Mouse (Mus musculus): ENCODE results near the gene Ifrd2. TPM values are rescaled to one million over a fixed set of nuclear protein-coding genes. Genes with fewer than 3 reads are reported as not detected.

Gene Ifrd2
- polyA plus RNA-seq, 1 experiment from 2014 or later: 14.5 TPM

DNA sequence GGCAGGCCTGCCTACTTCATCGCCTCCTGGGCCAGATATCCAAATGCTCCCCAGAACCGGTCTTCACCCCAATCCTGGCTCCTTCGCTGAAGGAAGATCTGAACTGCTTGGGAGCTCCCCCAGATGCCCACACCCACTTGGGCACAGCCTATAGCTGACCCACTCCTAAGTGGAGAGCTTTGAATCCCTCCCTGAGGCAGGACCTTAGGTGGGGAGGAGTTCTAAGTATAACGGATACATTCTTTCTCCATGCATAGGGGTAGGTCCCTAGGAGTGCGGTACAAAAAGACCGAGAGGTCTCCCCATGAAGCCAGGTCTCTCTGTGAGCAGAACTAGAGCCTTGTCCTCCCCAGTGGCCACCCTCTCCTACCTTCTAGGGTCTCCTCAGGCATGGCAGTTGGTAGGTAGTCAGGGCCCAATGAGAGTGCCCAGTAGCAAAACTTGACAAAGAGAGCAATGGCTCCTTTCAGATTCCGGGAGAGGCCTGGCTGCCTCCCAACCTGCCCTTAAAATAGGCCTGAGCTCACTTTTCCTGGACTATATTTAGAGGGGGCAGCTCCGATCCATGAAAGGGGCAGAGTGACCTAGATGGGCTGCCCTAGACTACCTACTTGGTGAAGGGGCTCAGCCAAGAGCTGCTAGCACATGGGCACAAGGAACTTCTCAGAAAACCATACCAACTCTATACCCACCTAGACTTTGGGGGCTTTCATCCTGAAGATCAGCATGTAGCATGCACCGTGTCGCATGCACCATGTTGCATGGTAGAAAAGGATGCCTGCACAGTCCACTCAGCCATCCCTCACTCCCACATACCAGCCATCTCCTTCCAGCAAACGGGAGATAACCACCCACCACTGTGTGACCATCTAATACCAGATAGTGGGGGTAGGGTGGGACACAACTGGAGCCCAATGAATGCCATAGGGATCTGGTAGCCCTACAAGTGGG, 9.5 kb downstream of the Ifrd2 start:
- Histone ChIP-seq H3K4me1 (peaks cover 2% of the 10 kb centered on the region; the same call in 1 of the 2 replicates), H3K4me3 (no peak overlapping the region), H3K4me2 (no peak overlapping the region), H3K36me3 (replicated peaks) (0 out of 2 replicates have a peak, but pooled peaks cover 5% of the 10 kb centered on the region), H3K9me3 (no peaks in the 10 kb centered on the region), H3K27ac (no peak overlapping the region), H3K9ac (no peak overlapping the region), H3K27me3 (replicated peaks) (no peaks in the 10 kb centered on the region)
- 91% methylated on average over 11 of the region's 11 CpGs for WGBS
- ATAC-seq (replicated peaks): no peak

GRCm38 (mm10) chr9:107598385-107598784, 10.9 kb downstream of the Ifrd2 start:
- no peaks in the 10 kb centered on the region for H3K27me3 ChIP-seq (replicated peaks)
- no peaks in the 10 kb centered on the region for H3K9me3 ChIP-seq
- 0 out of 2 replicates have a peak, but pooled peaks cover 4% of the 10 kb centered on the region for H3K36me3 ChIP-seq (replicated peaks)
- no peak for ATAC-seq (replicated peaks)
- peaks cover 8% of the 10 kb centered on the region; the same call in 1 of the 2 replicates for H3K4me1 ChIP-seq
- H3K27ac ChIP-seq: no peak overlapping the region
- WGBS: 89% methylated on average over 5 of the region's 5 CpGs
- no peak overlapping the region for H3K4me2 ChIP-seq
- H3K4me3 ChIP-seq: no peak overlapping the region
- H3K9ac ChIP-seq: no peak overlapping the region

GRCm38 (mm10) chr9:107599433-107599832, 12.0 kb downstream of the Ifrd2 start:
- no peaks in the 10 kb centered on the region for H3K36me3 ChIP-seq (replicated peaks)
- H3K4me1 ChIP-seq: peaks cover 8% of the 10 kb centered on the region; the same call in 1 of the 2 replicates
- no peak overlapping the region for H3K9ac ChIP-seq
- 89% methylated on average over 9 of the region's 9 CpGs for WGBS
- ATAC-seq (replicated peaks): no peak
- no peaks in the 10 kb centered on the region for H3K27me3 ChIP-seq (replicated peaks)
- H3K4me3 ChIP-seq: no peak overlapping the region
- H3K27ac ChIP-seq: no peak overlapping the region
- H3K4me2 ChIP-seq: no peak overlapping the region
- H3K9me3 ChIP-seq: no peaks in the 10 kb centered on the region

DNA sequence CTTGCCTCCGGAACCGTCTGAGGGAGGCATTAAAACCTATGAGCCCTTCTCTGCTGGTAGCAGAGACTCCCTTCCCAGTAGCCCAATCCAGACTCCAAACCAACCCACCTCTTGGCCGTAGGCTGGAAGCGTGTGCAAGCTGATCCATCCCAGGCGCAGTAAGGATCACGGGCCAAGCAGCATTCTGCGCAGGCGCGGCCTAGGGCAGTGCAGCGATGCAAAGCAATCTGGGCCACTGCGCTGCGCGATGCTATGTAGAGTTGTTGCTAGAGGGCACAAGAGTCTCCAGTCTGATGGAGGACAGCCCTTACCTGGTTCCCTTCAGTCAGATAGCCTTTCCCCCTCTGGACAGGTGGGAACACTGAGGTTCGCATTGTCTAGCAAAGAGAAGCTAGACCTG, 12.4 kb downstream of the Ifrd2 start:
- H3K9me3 ChIP-seq: no peaks in the 10 kb centered on the region
- no peak overlapping the region for H3K27ac ChIP-seq
- WGBS: 83% methylated on average over 14 of the region's 14 CpGs
- H3K4me2 ChIP-seq: no peak overlapping the region
- no peaks in the 10 kb centered on the region for H3K27me3 ChIP-seq (replicated peaks)
- no peak overlapping the region for H3K4me3 ChIP-seq
- H3K36me3 ChIP-seq (replicated peaks): no peaks in the 10 kb centered on the region
- no peak for ATAC-seq (replicated peaks)
- H3K9ac ChIP-seq: no peak overlapping the region
- peaks cover 12% of the 10 kb centered on the region for H3K4me1 ChIP-seq

DNA sequence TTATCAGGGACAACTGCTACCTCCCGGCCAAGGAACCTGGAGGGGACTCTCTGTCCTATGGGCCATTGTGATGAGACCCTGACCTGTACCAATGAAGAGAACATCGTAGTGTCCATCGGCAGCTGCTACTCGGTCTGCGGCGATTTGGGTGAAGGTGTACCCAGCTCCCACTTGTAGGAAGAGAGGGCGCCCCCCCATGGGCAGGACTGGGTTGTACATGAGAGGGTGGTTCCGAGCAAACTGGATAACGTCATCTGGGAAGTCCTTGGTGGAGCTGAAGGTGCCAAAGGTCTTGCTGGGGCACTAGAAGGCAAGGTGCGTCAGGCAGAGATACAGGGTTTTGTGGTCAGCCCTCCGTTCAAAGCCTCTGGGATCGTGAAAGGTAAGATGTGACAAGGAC, 13.3 kb downstream of the Ifrd2 start:
- peaks cover 14% of the 10 kb centered on the region for H3K4me1 ChIP-seq
- H3K27me3 ChIP-seq (replicated peaks): no peaks in the 10 kb centered on the region
- H3K9me3 ChIP-seq: no peaks in the 10 kb centered on the region
- no peak overlapping the region for H3K4me2 ChIP-seq
- ATAC-seq (replicated peaks): no peak
- H3K27ac ChIP-seq: no peak overlapping the region
- 79% methylated on average over 12 of the region's 12 CpGs for WGBS
- no peaks in the 10 kb centered on the region for H3K36me3 ChIP-seq (replicated peaks)
- no peak overlapping the region for H3K9ac ChIP-seq
- H3K4me3 ChIP-seq: no peak overlapping the region

GRCm38 (mm10) chr9:107601275-107601674, 13.8 kb downstream of the Ifrd2 start:
- Histone ChIP-seq H3K4me1 (peaks cover 14% of the 10 kb centered on the region), H3K27ac (no peak overlapping the region), H3K9ac (no peak overlapping the region), H3K4me2 (no peak overlapping the region), H3K27me3 (replicated peaks) (no peaks in the 10 kb centered on the region), H3K4me3 (no peak overlapping the region), H3K36me3 (replicated peaks) (no peaks in the 10 kb centered on the region), H3K9me3 (no peaks in the 10 kb centered on the region)
- ATAC-seq (replicated peaks): no peak
- WGBS: 86% methylated on average over 11 of the region's 11 CpGs

DNA sequence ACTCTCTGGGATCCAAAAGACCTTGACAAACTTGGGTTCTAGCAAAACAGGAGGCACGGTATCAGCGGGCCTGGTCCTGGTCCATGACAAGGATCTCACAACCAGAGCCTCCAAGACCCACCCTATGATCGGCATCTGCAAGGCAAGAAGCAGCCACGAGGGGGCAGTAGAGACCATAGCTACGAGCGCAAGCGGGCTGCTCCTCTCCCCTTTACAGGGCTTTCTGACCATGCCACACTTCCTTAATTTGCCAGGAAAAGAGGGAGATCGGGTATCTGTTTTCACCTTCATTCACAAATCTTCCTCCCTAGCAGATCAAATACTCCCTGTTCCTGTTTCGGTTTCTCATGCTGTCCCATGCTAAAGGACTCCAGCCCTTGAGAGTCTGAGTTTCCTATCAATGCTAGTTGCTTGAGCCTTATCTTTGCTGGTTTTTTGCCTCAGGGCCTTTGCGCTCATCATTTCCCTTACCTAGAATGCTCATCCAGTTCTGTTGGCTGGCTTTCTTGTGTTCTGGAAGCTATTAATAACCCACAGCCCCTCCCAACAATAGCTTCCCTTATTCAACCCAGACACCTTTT, 14.7 kb downstream of the Ifrd2 start:
- Histone ChIP-seq H3K4me1 (peaks cover 14% of the 10 kb centered on the region), H3K9me3 (no peaks in the 10 kb centered on the region), H3K4me2 (no peak overlapping the region), H3K36me3 (replicated peaks) (no peaks in the 10 kb centered on the region), H3K4me3 (no peak overlapping the region), H3K27me3 (replicated peaks) (no peaks in the 10 kb centered on the region), H3K9ac (no peak overlapping the region), H3K27ac (peak overlapping the region; percentile 63)
- peak; percentile 59 for ATAC-seq (replicated peaks)
- 12% methylated on average over 10 of the region's 10 CpGs for WGBS

DNA sequence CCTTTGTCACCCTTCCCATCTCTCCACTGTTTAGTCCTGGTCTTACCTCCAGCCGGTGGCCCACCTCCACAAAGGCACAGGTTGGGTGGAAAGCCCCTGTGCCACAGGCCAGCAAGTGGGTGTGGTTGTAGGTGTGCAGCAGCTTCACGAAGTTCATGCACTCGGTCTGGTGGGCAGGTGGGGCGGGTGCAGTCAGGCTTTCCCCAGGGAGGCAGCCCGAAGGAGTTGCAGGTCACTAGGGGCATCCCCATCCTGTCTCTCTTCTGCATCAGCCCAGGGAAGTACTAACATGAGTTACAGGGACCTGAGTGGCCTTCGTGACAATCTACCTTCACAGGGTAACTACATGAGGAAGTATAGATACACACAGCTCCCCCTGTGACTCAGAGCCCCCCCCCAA, 15.8 kb downstream of the Ifrd2 start:
- WGBS: 81% methylated on average over 6 of the region's 6 CpGs
- ATAC-seq (replicated peaks): no peak
- Histone ChIP-seq H3K4me3 (no peak overlapping the region), H3K36me3 (replicated peaks) (no peaks in the 10 kb centered on the region), H3K9me3 (no peaks in the 10 kb centered on the region), H3K4me2 (no peak overlapping the region), H3K9ac (no peak overlapping the region), H3K27me3 (replicated peaks) (no peaks in the 10 kb centered on the region), H3K27ac (no peak overlapping the region), H3K4me1 (peaks cover 14% of the 10 kb centered on the region)

- H3K27ac ChIP-seq: no peak overlapping the region
- no peaks in the 10 kb centered on the region for H3K27me3 ChIP-seq (replicated peaks)
- WGBS: 45% methylated on average over 23 of the region's 23 CpGs
- H3K4me3 ChIP-seq: no peak overlapping the region
- ATAC-seq (replicated peaks): no peak
- no peak overlapping the region for H3K4me2 ChIP-seq
- no peaks in the 10 kb centered on the region for H3K9me3 ChIP-seq
- no peak overlapping the region for H3K9ac ChIP-seq
- peaks cover 14% of the 10 kb centered on the region for H3K4me1 ChIP-seq
- H3K36me3 ChIP-seq (replicated peaks): no peaks in the 10 kb centered on the region
Measured at GRCm38 (mm10) chr9:107605041-107605661, 17.7 kb downstream of the Ifrd2 start.

GRCm38 (mm10) chr9:107606591-107606990, 19.1 kb downstream of the Ifrd2 start:
- Histone ChIP-seq H3K9me3 (no peaks in the 10 kb centered on the region), H3K9ac (no peak overlapping the region), H3K4me2 (no peak overlapping the region), H3K27ac (no peak overlapping the region), H3K4me3 (no peak overlapping the region), H3K4me1 (peaks cover 16% of the 10 kb centered on the region), H3K27me3 (replicated peaks) (no peaks in the 10 kb centered on the region), H3K36me3 (replicated peaks) (no peaks in the 10 kb centered on the region)
- ATAC-seq (replicated peaks): no peak
- 24% methylated on average over 9 of the region's 9 CpGs for WGBS

GRCm38 (mm10) chr9:107607036-107607435, 19.6 kb downstream of the Ifrd2 start:
- H3K4me1 ChIP-seq: peaks cover 18% of the 10 kb centered on the region
- no peak overlapping the region for H3K4me3 ChIP-seq
- no peak overlapping the region for H3K27ac ChIP-seq
- H3K4me2 ChIP-seq: no peak overlapping the region
- no peaks in the 10 kb centered on the region for H3K9me3 ChIP-seq
- H3K36me3 ChIP-seq (replicated peaks): no peaks in the 10 kb centered on the region
- H3K27me3 ChIP-seq (replicated peaks): no peaks in the 10 kb centered on the region
- H3K9ac ChIP-seq: no peak overlapping the region
- no peak for ATAC-seq (replicated peaks)
- WGBS: 82% methylated on average over 2 of the region's 2 CpGs

DNA sequence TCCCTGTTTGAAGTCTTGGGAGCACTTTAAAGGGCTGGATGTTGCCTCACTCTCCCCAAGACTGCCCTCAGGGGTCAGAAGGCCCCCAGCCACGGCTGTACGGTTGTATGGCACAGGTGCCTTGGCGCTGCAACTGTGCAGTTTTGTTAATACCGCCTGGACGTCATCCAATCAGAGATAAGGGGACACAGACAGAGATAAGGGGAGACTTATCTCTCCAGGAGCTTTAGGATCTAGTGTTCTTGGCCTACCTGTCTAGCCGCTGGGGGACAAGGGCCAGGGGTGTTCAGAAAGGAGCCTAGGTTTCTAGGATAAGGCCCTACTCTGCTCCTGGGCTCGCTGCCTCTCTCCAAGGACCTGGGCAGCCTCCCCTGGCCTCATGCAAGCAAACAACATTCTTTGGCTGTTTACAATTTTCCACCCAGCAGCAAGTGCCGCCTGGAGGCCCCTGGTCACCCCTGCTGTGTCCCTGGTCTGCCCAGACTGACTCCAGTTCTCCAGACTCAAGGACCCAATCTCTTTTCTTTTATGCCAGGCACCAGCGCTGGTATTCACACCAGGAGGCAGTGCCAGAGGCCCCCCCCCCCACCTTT, 20.3 kb downstream of the Ifrd2 start:
- no peaks in the 10 kb centered on the region for H3K27me3 ChIP-seq (replicated peaks)
- no peak overlapping the region for H3K4me2 ChIP-seq
- H3K9ac ChIP-seq: no peak overlapping the region
- H3K4me3 ChIP-seq: no peak overlapping the region
- H3K27ac ChIP-seq: no peak overlapping the region
- no peak for ATAC-seq (replicated peaks)
- 61% methylated on average over 9 of the region's 9 CpGs for WGBS
- no peaks in the 10 kb centered on the region for H3K9me3 ChIP-seq
- peaks cover 15% of the 10 kb centered on the region for H3K4me1 ChIP-seq
- H3K36me3 ChIP-seq (replicated peaks): no peaks in the 10 kb centered on the region

Data from midbrain, embryonic 15.5 days (tissue).